Mouse (Mus musculus) heart, embryonic 15.5 days (tissue): ENCODE results near the gene Anxa4. TPM values are rescaled to one million over a fixed set of nuclear protein-coding genes. Genes with fewer than 3 reads are reported as not detected.

Experiments used
- ATAC-seq: fragments of 200-750 bp; cut with Nextera tagmentation; replicated peaks from 2 replicates; pipeline ENCODE4 v1.8.0; 2017; ENCODE audit warnings: low read depth, moderate TSS enrichment; ENCODE audit not compliant: insufficient number of reproducible peaks, insufficient read depth, low FRiP score
- H3K27ac ChIP-seq: fragments of 300-500 bp; sonication (generic); 2 replicates; pipeline ENCODE4 v1.5.1; 2015; ENCODE audit warnings: mild to moderate bottlenecking, inconsistent platforms
- H3K27me3 ChIP-seq: fragments of 300-500 bp; sonication (generic); 2 replicates; pipeline ENCODE4 v1.6.1; 2015; ENCODE audit warnings: inconsistent platforms
- H3K36me3 ChIP-seq: fragments of 300-500 bp; sonication (generic); 2 replicates; pipeline ENCODE4 v1.6.1; 2015; ENCODE audit warnings: mild to moderate bottlenecking, inconsistent platforms
- H3K4me1 ChIP-seq: fragments of 300-500 bp; sonication (generic); replicated peaks from 2 replicates; pipeline ENCODE4 v1.6.1; 2015; ENCODE audit warnings: inconsistent platforms
- H3K4me2 ChIP-seq: fragments of 300-500 bp; sonication (generic); 2 replicates; pipeline ENCODE4 v1.6.1; 2015; ENCODE audit warnings: inconsistent platforms, mild to moderate bottlenecking, moderate library complexity
- H3K4me3 ChIP-seq: fragments of 300-500 bp; sonication (generic); 2 replicates; pipeline ENCODE4 v1.5.1; 2015; ENCODE audit warnings: mild to moderate bottlenecking, inconsistent platforms
- H3K9ac ChIP-seq: fragments of 300-500 bp; sonication (generic); 2 replicates; pipeline ENCODE4 v1.6.1; 2015; ENCODE audit warnings: mild to moderate bottlenecking, inconsistent platforms
- H3K9me3 ChIP-seq: fragments of 300-500 bp; sonication (generic); replicated peaks from 2 replicates; pipeline ENCODE4 v1.6.1; 2016; ENCODE audit warnings: inconsistent platforms
- WGBS: fragments of 180-500 bp; shearing (Covaris S2); methylation state at CpG from one replicate; pipeline ENCODE4 v1.1.7; 2015; ENCODE audit warnings: mixed read lengths; 5-methylcytosine and 5-hydroxymethylcytosine counted together
- polyA plus RNA-seq: library from polyadenylated mRNA; unstranded; fragments of >200 nt; fragmentation: Nextera tagmentation; extraction: Ambion mirVana; gene quantifications from 2 replicates; pipeline ENCODE4 v1.2.1, GENCODE M21; 2015

Gene Anxa4
- polyA plus RNA-seq, 1 experiment from 2014 or later, result 26.3 TPM

DNA sequence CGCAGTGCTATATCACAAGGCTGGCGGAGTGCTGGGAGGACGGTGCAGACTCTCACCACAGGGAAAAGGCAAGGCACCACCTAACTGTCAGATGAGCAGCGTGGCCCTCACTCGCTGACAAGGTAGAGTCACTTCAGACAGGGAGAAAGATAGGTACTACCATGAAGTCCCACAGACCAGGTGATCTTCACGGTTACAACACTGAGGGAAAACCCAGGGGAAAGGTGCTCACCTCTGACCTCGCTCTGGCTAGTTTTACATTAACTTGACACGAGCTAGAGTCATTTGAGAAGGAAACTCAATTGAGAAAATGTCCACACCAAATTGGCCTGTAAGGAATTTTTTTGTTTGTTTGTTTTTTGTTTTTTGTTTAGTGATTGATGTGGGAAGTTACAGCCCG lies 90.8 kb downstream of the Anxa4 start:
- Histone ChIP-seq H3K9ac (no peak overlapping the region), H3K27ac (no peak overlapping the region), H3K9me3 (no peaks in the 10 kb centered on the region), H3K36me3 (peaks cover 73% of the 10 kb centered on the region), H3K4me1 (no peaks in the 10 kb centered on the region), H3K4me3 (no peak overlapping the region), H3K4me2 (no peak overlapping the region), H3K27me3 (no peaks in the 10 kb centered on the region)
- 93% methylated on average over 9 of the region's 9 CpGs for WGBS
- ATAC-seq, result no peak

DNA sequence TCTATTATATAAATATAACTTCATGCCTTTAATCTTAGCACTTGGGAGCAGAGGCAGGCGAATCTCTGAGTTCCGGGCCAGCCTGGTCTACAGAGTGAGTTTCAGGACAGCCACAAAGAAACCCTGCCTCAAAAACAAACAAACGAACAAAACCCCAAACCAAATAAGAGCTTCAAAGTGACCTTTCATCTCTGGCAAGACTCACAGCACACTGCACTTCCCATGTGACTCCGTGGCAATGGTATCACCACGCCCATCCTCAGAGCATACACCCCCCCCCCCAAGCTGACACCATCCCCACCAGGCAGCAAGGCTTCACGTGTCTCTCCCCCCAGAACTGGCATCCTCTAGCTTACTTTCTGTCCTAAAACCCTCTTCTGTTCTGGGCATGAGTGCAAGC lies 95.5 kb downstream of the Anxa4 start:
- H3K4me1 ChIP-seq, result no peaks in the 10 kb centered on the region
- H3K9ac ChIP-seq, result no peak overlapping the region
- WGBS, result 76% methylated on average over 6 of the region's 6 CpGs
- no peak overlapping the region for H3K4me3 ChIP-seq
- no peak overlapping the region for H3K4me2 ChIP-seq
- H3K9me3 ChIP-seq, result no peaks in the 10 kb centered on the region
- no peak for ATAC-seq
- no peak overlapping the region for H3K27ac ChIP-seq
- H3K36me3 ChIP-seq, result peaks cover 65% of the 10 kb centered on the region
- H3K27me3 ChIP-seq, result no peaks in the 10 kb centered on the region

DNA sequence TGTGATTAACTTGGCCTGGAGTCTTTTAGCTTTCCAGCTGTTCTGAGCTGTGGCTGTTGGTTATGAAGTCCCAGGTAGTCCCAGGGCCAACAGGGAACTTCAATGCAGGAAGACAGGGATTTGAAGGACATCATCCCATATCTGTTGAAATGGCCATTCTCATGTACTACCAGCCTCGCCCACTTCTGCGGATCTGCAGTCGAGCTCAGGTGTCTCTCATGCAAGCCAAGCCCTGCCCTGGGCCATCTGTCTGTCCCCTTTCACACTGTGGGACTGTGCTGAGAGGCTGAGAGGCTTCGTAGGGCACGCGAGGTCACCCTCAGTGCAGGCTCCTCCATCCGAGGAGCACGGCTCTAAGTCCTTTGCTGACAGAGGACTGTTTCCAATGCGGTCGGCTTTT lies 97.2 kb downstream of the Anxa4 start:
- no peak overlapping the region for H3K27ac ChIP-seq
- no peaks in the 10 kb centered on the region for H3K9me3 ChIP-seq
- H3K4me2 ChIP-seq, result no peak overlapping the region
- 80% methylated on average over 10 of the region's 10 CpGs for WGBS
- no peak overlapping the region for H3K4me3 ChIP-seq
- peaks cover 57% of the 10 kb centered on the region for H3K36me3 ChIP-seq
- H3K27me3 ChIP-seq, result no peaks in the 10 kb centered on the region
- H3K9ac ChIP-seq, result no peak overlapping the region
- H3K4me1 ChIP-seq, result no peaks in the 10 kb centered on the region
- no peak for ATAC-seq

DNA sequence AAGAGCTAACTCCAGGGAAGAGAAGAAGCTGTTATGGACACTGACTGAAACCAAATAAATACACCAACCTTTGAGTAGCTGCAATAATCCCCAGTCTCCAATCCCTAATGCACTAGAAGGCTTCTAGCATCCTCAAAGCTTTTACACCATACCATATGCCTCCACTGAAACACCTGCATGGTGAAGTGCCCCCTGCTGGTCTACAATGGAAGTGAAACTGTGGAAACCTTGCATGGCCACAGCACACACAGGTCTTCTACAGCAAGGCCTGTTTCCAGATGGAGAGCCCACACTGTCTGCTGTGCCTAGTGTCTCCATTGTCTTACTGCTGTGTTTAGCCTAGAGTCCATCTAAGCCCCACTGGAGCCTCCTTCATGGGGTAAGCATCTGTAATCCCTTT lies 98.9 kb downstream of the Anxa4 start:
- peaks cover 47% of the 10 kb centered on the region for H3K36me3 ChIP-seq
- H3K27ac ChIP-seq, result no peak overlapping the region
- no peaks in the 10 kb centered on the region for H3K27me3 ChIP-seq
- no peak overlapping the region for H3K4me2 ChIP-seq
- no peaks in the 10 kb centered on the region for H3K4me1 ChIP-seq
- no peak for ATAC-seq
- no peak overlapping the region for H3K4me3 ChIP-seq
- no peak overlapping the region for H3K9ac ChIP-seq
- H3K9me3 ChIP-seq, result no peaks in the 10 kb centered on the region

DNA sequence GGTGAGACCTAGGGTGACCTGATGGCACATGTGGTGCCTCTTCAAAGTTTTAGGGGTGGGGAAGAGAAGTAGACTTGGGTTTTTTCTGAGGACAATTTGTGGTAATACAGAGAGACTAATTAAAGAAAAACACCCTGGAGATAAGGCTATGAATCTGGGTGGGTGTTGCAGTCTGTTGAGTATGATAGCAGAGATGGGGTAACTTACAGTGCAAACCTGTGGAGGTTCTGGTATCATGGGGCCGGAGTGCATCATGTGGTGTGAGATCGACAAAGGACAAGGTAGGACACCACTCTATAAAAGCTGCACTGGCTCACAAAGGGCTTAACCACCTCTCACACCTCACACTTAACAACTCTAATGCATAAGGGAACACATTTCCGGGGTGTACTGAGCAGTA lies 103.7 kb downstream of the Anxa4 start:
- no peak overlapping the region for H3K9ac ChIP-seq

DNA sequence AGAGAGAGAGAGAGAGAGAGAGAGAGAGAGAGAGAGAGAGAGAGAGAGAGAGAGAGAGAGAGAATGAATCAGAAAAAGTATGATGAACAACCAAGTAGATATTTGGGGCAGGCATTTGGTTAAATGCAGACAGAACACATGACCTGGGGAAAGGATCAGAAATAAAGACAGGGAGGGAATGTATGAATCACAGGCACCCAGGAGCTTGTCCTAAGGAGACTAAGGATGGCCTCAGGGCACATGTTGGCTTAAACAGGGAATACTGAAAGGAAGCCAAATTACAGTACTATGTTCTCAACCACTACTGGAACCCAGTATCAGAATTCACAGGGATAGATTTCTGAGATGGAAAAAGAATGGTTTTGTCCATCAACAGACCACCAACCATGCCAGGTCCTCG lies 106.4 kb downstream of the Anxa4 start:
- H3K9me3 ChIP-seq, result no peaks in the 10 kb centered on the region
- peaks cover 20% of the 10 kb centered on the region for H3K36me3 ChIP-seq
- H3K27ac ChIP-seq, result no peak overlapping the region
- no peak overlapping the region for H3K9ac ChIP-seq
- no peak overlapping the region for H3K4me2 ChIP-seq
- no peak overlapping the region for H3K4me3 ChIP-seq
- 46% methylated on average over 1 of the region's 1 CpGs for WGBS
- H3K4me1 ChIP-seq, result peaks cover 10% of the 10 kb centered on the region
- H3K27me3 ChIP-seq, result no peaks in the 10 kb centered on the region
- ATAC-seq, result no peak

More for the DNA sequence above, 103.7 kb downstream of the Anxa4 start:
- H3K27ac ChIP-seq, result no peak overlapping the region
- H3K4me1 ChIP-seq, result no peaks in the 10 kb centered on the region; the same call in 1 of the 2 replicates
- peaks cover 17% of the 10 kb centered on the region; the same call in 1 of the 2 replicates for H3K36me3 ChIP-seq
- 85% methylated on average over 3 of the region's 3 CpGs for WGBS
- ATAC-seq, result no peak
- no peak overlapping the region for H3K4me3 ChIP-seq
- no peaks in the 10 kb centered on the region for H3K9me3 ChIP-seq
- H3K27me3 ChIP-seq, result no peaks in the 10 kb centered on the region
- H3K4me2 ChIP-seq, result no peak overlapping the region

Other genes with a start within 250 kb of the Anxa4 start
- 0.57 and 0.84 TPM in 2 replicates for gene Asprv1, start 165.4 kb downstream of the Anxa4 start, polyA plus RNA-seq
- gene Mxd1, start 124.4 kb downstream of the Anxa4 start, polyA plus RNA-seq, result 7.6 and 9.8 TPM in 2 replicates
- 68.3 and 81.3 TPM in 2 replicates for gene Snrnp27, start 109.1 kb downstream of the Anxa4 start, polyA plus RNA-seq
- gene Gmcl1, start 60.2 kb downstream of the Anxa4 start, polyA plus RNA-seq, result 14.4 and 19.7 TPM in 2 replicates
- 16.6 and 21.8 TPM in 2 replicates for gene Aak1, start 55.9 kb upstream of the Anxa4 start, polyA plus RNA-seq
- 90.5 and 97.4 TPM in 2 replicates for gene Nfu1, start 215.7 kb upstream of the Anxa4 start, polyA plus RNA-seq
- 8.6 and 9.7 TPM in 2 replicates for gene Gfpt1, start 249.3 kb upstream of the Anxa4 start, polyA plus RNA-seq